Mouse (Mus musculus) embryonic facial prominence, embryonic 10.5 days (tissue): Measurements from ENCODE around the gene Clip4. TPM values are rescaled to one million over a fixed set of nuclear protein-coding genes. Genes with fewer than 3 reads are reported as not detected.

Experiments
- DNase-seq: peaks from one replicate; pipeline ENCODE4 v3.0.0-alpha.2; 2017; ENCODE audit warnings: low spot score
- H3K27ac ChIP-seq: fragments of 300-500 bp; sonication (generic); replicated peaks from 2 replicates; pipeline ENCODE4 v1.5.1; 2016; ENCODE audit warnings: mild to moderate bottlenecking
- H3K27me3 ChIP-seq: fragments of 300-500 bp; sonication (generic); replicated peaks from 2 replicates; pipeline ENCODE4 v1.6.1; 2016; ENCODE audit warnings: low read depth, mild to moderate bottlenecking; ENCODE audit not compliant: poor library complexity, severe bottlenecking
- H3K36me3 ChIP-seq: fragments of 300-500 bp; sonication (generic); replicated peaks from 2 replicates; pipeline ENCODE4 v1.6.1; 2016; ENCODE audit warnings: mild to moderate bottlenecking, moderate library complexity
- H3K4me1 ChIP-seq: fragments of 300-500 bp; sonication (generic); 2 replicates; pipeline ENCODE4 v1.6.1; 2016
- H3K4me3 ChIP-seq: fragments of 300-500 bp; sonication (generic); 2 replicates; pipeline ENCODE4 v1.5.1; 2016; ENCODE audit warnings: mild to moderate bottlenecking, moderate library complexity
- H3K9me3 ChIP-seq: fragments of 300-500 bp; sonication (generic); 2 replicates; pipeline ENCODE4 v1.6.1; 2016; ENCODE audit warnings: mild to moderate bottlenecking
- WGBS: fragments of 180-500 bp; shearing (Covaris S2); methylation state at CpG from one replicate; pipeline ENCODE4 v1.1.7; 2016; 5-methylcytosine and 5-hydroxymethylcytosine counted together
- polyA plus RNA-seq: library from polyadenylated mRNA; unstranded; fragments of >200 nt; fragmentation: Nextera tagmentation; extraction: Ambion mirVana; gene quantifications from 2 replicates; pipeline ENCODE4 v1.2.1, GENCODE M21; 2016

Clip4 gene
- polyA plus RNA-seq, 1 experiment from 2014 or later: 3.8 TPM

DNA sequence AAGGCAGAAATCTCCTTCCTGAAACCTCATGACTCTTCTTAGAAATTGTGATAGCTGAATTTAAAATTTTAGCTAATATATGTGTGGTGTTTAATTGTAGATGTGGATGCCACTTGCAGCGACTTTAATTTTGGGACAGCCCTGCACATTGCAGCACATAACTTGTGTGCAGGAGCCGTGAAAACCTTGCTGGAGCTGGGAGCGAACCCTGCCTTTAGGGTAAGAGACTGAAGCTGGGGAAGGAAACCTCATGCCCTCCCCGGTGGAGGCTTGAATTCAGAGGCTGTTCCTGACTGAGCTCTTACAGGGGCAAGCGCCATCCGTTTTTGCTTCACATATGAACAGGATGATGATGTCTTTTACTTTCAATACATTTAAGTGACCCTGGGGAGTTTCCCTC is 35.2 kb downstream of the Clip4 start:
- 73% methylated on average over 6 of the region's 6 CpGs for WGBS
- Histone ChIP-seq H3K4me1 (no peaks in the 10 kb centered on the region), H3K4me3 (no peak overlapping the region), H3K27ac (no peak overlapping the region), H3K9me3 (no peaks in the 10 kb centered on the region), H3K36me3 (peaks cover 40% of the 10 kb centered on the region), H3K27me3 (no peaks in the 10 kb centered on the region)
- DNase-seq: no peak

DNA sequence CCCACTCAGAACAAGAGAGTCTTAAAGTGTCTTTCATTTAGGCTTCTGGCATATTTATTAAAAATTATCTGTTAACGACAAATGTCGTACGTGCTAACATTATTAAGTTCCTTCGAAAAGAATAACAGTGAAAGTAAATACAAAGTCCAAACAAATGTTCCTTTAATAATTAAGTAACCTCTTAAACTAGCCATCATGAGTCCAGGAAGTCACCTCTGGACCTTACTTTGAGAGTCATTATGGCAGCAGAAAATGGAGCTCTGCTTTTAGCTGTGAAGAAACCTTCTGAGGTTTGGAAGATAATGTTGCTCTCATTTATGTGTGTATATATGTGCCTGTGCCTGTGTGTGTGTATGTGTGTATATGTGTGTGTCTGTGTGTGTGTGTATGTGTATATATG is 35.6 kb downstream of the Clip4 start:
- no peaks in the 10 kb centered on the region for H3K9me3 ChIP-seq
- no peaks in the 10 kb centered on the region for H3K4me1 ChIP-seq
- 90% methylated on average over 4 of the region's 4 CpGs for WGBS
- H3K27ac ChIP-seq: no peak overlapping the region
- H3K27me3 ChIP-seq: no peaks in the 10 kb centered on the region
- peaks cover 40% of the 10 kb centered on the region for H3K36me3 ChIP-seq
- no peak overlapping the region for H3K4me3 ChIP-seq
- DNase-seq: no peak

DNA sequence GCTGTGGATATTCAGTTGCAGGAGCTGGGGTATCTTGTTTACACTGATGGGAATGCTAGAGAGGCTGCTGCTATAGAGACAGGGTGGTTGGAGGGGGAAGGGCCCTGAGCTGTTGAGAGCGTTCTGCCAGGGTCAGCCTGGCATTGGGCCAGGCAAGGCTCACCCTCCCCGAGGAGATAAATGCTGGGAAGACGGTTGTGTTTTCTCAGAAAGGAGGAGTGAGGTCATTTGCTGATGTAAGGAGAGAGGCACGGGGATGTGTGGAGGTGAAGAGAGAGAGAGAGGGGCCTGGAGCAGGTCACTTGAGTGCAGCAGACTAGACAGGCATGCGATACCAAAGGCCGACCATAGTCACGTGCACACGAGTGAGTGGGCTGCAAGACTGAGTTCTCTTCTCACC is 42.8 kb downstream of the Clip4 start:
- Histone ChIP-seq H3K27me3 (no peaks in the 10 kb centered on the region), H3K27ac (no peak overlapping the region), H3K4me1 (no peaks in the 10 kb centered on the region), H3K36me3 (peaks cover 20% of the 10 kb centered on the region), H3K9me3 (no peaks in the 10 kb centered on the region), H3K4me3 (no peak overlapping the region)
- WGBS: 78% methylated on average over 8 of the region's 8 CpGs
- DNase-seq: no peak

DNA sequence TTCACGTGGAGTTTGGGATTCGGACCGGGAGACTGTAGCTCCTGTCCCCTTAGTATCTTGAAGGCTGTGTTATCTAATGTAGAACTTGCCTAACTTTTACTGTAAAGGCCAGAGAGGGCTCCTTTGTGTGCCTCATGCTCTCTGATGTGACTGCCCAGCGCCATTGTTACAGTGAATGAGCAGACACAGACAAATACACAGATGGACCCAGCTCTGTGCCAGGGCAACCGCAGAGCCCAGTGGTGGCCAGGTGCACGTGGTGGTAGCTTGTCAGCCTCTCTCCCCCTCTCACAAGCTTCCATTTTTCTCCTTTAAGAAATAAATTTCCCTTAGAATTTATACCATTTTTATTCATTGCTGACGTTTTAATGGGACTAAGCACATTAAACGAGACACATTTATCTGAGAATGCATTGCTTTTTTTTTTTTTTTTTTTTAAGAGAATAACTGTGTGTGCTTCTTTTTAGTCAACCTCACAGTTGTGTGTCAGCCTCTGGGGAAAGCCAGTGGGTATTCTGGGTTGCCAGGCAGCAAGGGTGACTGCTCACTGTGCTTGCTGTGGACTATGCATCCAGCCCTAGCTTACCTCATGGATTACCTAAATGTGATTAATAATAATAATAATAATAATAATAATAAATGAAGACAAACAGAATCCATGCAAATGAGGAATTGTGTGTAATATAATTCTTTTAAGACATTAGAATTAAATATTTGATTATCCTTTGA is 48.0 kb downstream of the Clip4 start:
- no peak for DNase-seq
- Histone ChIP-seq H3K4me1 (no peaks in the 10 kb centered on the region), H3K27ac (no peak overlapping the region), H3K36me3 (peaks cover 30% of the 10 kb centered on the region), H3K27me3 (no peaks in the 10 kb centered on the region), H3K9me3 (no peaks in the 10 kb centered on the region), H3K4me3 (no peak overlapping the region)
- 88% methylated on average over 8 of the region's 8 CpGs for WGBS

DNA sequence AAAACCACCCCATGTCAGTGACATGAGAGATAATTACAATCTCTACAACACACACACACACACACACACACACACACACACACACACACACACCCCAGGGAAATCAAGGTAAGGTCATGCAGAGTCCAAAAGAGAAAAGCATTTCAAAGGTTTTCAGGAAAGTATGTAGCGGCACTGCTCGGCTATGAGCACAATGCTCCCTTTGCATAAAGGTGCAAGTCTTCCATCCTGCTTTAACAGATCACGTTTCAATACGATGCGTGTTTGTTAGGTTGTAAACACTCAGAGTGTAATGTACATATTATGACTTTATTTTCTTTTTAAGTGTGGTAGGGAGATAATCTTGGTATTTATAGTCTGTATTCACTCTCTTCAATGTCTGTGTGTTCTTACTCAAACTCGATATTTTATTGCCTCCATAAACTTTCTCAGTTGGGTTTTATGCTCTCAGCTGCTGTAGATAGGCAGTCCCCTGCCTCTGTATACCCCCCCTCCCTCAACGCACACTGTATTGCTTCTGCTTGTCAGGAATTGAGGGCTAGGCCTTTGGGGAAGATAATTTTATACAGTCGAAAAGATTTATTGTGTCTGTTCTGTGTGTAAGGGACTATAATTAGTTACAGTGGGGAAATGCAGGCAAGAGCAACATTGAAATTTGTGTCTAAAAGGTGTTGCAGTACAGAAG is 55.5 kb downstream of the Clip4 start:
- Histone ChIP-seq H3K27me3 (no peaks in the 10 kb centered on the region), H3K27ac (no peak overlapping the region), H3K36me3 (peaks cover 37% of the 10 kb centered on the region), H3K9me3 (no peaks in the 10 kb centered on the region), H3K4me3 (no peak overlapping the region), H3K4me1 (peaks cover 5% of the 10 kb centered on the region; the same call in 1 of the 2 replicates)
- WGBS: 93% methylated on average over 8 of the region's 8 CpGs
- DNase-seq: no peak

DNA sequence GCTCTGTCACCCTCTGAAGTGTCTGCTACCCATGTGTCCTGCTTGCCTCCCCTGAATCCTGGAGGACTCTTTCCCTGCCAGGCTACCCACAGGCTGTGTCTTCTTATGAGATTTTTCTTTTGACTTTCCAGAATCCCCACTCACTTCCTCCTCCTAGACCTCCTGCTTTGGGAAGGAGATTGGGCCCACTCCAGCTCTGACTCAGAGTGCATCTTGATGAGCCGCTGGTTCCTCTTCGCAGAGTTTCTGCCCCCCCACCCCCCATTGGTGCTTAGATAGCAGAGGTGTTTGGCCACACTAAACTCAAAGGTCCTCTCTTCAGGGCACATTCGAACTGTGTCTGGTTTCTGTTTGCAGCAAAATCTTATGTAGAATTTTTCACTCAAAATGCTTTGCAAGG is 58.3 kb downstream of the Clip4 start:
- Histone ChIP-seq H3K27ac (no peak overlapping the region), H3K36me3 (peaks cover 30% of the 10 kb centered on the region)

DNA sequence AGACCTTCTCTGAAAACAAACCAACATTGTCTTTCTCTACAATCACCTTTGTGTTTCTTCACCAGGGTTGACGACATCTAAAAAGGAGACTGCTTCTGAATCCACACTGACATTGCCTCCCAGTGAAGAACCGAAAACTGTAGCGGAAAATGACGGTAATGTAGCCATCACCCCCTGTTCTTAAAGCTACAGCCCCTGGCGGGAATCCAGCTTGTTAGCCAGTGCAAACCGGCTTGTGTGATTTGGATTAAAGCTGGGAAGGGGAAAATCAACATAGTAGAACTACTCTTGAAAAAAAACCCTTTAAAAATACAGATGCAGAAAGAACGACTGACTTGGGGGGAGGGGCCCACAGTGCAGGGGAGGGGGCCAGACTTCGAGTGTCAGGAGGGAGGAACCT is 59.4 kb downstream of the Clip4 start:
- 78% methylated on average over 8 of the region's 8 CpGs for WGBS
- Histone ChIP-seq H3K4me3 (no peak overlapping the region), H3K27ac (no peak overlapping the region), H3K36me3 (peaks cover 28% of the 10 kb centered on the region), H3K9me3 (no peaks in the 10 kb centered on the region), H3K4me1 (peaks cover 8% of the 10 kb centered on the region; the same call in 1 of the 2 replicates), H3K27me3 (no peaks in the 10 kb centered on the region)
- DNase-seq: no peak

More for the DNA sequence above, 58.3 kb downstream of the Clip4 start:
- 83% methylated on average over 3 of the region's 3 CpGs for whole genome bisulfite sequencing
- H3K9me3 ChIP-seq: no peaks in the 10 kb centered on the region
- no peak for DNase-seq
- peaks cover 8% of the 10 kb centered on the region; the same call in 1 of the 2 replicates for H3K4me1 ChIP-seq
- H3K27me3 ChIP-seq: no peaks in the 10 kb centered on the region
- no peak overlapping the region for H3K4me3 ChIP-seq

DNA sequence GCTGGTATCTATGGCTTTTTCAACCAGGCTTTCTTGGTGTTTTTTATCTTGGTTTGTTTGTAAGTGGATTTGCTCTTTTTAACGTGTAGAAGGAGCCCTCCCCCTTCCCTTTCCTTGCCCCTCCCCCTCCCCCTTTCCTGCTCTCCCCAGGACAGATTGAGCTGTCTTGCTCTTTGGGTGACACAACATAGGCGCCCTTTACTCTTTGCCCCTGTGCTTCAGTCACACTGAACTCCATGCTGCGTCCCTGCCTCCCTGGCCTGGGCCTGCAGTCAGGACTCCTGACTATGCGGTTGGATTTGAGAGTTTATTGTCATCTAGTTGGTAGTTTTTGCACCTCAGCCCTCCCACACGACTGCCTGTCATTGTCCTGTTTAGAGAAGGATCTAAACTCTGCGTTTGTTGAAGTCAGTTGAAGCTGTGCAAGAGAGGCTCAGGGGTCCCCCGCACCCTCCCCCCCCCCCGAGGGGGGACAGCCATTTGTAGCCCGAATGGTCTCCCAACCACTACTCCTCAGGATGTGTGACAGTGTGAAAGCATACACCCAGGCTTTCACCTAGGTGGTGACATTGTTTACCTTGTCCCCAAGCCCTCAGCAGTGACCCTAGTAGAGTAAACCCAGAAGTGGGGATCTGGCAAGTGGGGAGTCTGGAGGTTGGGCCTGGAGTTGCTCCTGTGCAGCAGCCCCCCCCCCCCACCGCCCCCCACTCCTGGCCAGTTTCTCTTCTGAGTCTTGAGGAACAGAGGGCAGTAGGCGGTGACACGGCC is 60.6 kb downstream of the Clip4 start:
- Histone ChIP-seq H3K4me1 (peaks cover 8% of the 10 kb centered on the region; the same call in 1 of the 2 replicates), H3K27ac (no peak overlapping the region), H3K4me3 (no peak overlapping the region), H3K36me3 (peaks cover 28% of the 10 kb centered on the region), H3K9me3 (no peaks in the 10 kb centered on the region), H3K27me3 (no peaks in the 10 kb centered on the region)
- no peak for DNase-seq
- WGBS: 59% methylated on average over 12 of the region's 12 CpGs

DNA sequence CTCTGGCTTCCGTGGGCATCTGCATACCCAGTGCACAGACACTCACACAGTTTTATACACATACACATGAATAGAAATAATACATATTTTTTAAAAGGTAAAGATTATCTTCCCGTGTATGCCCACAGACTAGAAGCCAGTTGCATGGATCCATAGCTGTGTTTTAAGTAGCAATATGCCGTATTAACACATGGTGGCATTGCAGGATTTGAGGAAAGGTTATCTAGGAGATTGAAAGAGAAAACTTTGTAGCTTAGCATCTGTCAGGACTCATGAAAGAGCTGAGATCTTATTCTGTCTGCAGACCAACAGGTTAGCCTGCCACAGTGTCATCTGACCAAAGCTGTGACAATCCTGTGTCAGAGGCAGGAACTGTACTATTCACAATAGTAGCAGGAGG is 63.7 kb downstream of the Clip4 start:
- Histone ChIP-seq H3K36me3 (peaks cover 16% of the 10 kb centered on the region), H3K4me3 (no peak overlapping the region), H3K9me3 (no peaks in the 10 kb centered on the region), H3K27me3 (no peaks in the 10 kb centered on the region), H3K27ac (no peak overlapping the region), H3K4me1 (peaks cover 8% of the 10 kb centered on the region; the same call in 1 of the 2 replicates)
- WGBS: 88% methylated on average over 3 of the region's 3 CpGs
- no peak for DNase-seq

DNA sequence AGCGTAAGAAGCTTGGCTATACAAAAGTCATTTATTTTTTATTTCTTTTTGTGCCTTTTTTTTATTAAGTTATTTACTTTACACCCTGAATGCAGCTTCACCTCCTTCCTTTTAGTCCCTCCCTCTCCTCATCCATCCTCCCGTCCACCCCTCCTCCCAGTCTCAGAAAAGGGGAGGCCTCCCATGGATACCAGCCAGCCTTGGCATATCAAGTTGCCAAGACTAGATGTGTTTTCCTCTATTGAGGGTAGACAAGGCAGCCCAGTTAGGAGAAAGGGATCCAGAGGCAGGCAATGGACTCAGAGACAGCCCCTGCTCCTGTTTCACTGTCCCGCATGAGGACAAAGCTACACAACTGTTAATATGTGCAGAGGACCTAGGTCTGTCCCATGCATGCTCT is 93.9 kb downstream of the Clip4 start:
- Histone ChIP-seq H3K36me3 (peaks cover 9% of the 10 kb centered on the region; the same call in 1 of the 2 replicates), H3K27ac (no peak overlapping the region), H3K9me3 (no peaks in the 10 kb centered on the region), H3K4me3 (no peak overlapping the region), H3K27me3 (no peaks in the 10 kb centered on the region), H3K4me1 (no peaks in the 10 kb centered on the region)
- 82% methylated on average over 3 of the region's 3 CpGs for WGBS
- DNase-seq: no peak

DNA sequence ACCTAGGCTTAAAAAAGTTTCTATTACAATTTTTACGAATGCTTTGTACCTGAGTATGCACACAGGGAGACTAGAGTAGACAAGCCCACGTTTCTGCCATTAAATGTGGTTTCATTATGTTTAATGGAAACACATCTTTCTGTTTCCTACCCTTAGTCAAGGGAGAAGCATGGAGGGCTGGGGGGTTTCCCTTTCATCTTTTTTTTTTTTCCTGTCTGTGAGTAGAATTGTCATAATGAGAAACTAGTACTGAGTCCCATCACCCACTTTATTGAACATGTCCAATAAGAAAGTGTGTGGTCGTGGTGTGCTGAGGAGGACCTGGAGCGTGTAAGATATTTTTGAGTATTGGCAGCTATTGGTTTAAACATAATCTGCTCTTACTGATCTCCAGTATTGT is 94.6 kb downstream of the Clip4 start:
- no peak for DNase-seq
- no peaks in the 10 kb centered on the region for H3K4me1 ChIP-seq
- H3K9me3 ChIP-seq: no peaks in the 10 kb centered on the region
- H3K27ac ChIP-seq: no peak overlapping the region
- H3K4me3 ChIP-seq: no peak overlapping the region
- peaks cover 9% of the 10 kb centered on the region; the same call in 1 of the 2 replicates for H3K36me3 ChIP-seq
- 92% methylated on average over 4 of the region's 4 CpGs for WGBS
- no peaks in the 10 kb centered on the region for H3K27me3 ChIP-seq

DNA sequence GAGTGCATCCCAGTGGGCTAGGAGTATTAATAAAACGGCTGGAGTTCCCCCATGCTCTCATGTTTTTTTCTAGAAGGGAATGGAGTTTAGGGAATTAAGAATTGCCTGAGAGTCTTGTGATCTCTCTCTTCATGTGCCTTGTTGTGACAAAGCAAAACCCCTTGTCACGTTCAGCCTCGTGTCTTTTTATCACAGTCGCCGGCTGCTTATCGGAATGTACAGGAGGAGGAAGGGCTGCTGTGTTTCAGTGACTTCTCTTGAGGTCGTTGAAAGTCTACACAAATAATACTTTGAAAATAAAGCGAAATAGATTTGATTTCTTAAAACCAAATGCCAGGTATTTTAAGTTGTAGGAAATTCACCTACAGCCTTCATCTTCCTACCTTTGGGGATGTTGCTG is 95.8 kb downstream of the Clip4 start:
- H3K36me3 ChIP-seq: peaks cover 8% of the 10 kb centered on the region; the same call in 1 of the 2 replicates
- H3K9me3 ChIP-seq: no peaks in the 10 kb centered on the region
- no peak for DNase-seq
- H3K4me1 ChIP-seq: peaks cover under 1% of the 10 kb centered on the region; the same call in 1 of the 2 replicates
- H3K27me3 ChIP-seq: peaks cover 9% of the 10 kb centered on the region; the same call in 1 of the 2 replicates
- no peak overlapping the region for H3K27ac ChIP-seq
- no peak overlapping the region for H3K4me3 ChIP-seq
- 88% methylated on average over 8 of the region's 8 CpGs for WGBS
